In the genomic region with DNA sequence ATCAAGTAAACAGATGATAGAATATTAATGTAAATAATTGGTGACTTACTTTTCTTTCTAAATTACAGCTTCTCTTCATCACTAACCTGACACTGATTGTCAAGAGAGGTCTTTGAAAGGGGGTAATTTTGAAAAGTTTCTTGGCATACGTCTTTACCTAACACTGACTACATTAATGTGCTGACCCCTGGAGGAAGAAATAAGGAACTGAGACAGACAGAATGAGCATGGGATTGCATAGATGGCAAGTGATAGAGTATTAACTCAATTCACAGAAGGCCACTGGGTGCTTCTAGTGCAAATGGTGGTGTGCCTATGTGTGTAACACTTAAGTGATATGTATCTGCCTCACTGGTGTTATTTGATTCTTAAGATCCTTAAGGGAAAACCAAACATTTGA, we compare ENCODE assay signal across 14 mouse cellular contexts.
A peak's percentile ranks its signal among the peaks of the same experiment; 100 is the strongest.
DNase-seq lines count a peak whose midpoint lies in the region; ATAC-seq and TF ChIP-seq lines count a peak whose summit lies in the region.
"Had no signal": no experiment of that assay in that cellular context is flagged by ENCODE, and none has a peak within 500 bp of the region (broad histone marks: within the 10 kb centered on the region; RNA-seq: fewer than 3 reads in every experiment).

No protein-coding gene starts in this region.

- CTCF ChIA-PET in Patski (lab: Charles Lee): no interaction called here

- H3K4me1 ChIP-seq in lung, adult 2 months (ENCODE audit: control insufficient read depth, insufficient read depth, low read length): peaks cover 3% of the 10 kb centered on the region; the same call in 1 of the 2 replicates

- no peak overlapping the region for H3K4me3 ChIP-seq in gastrocnemius, adult 2 months
- no peak overlapping the region for H3K4me3 ChIP-seq in lung, adult 2 months (replicated peaks; ENCODE audit: extremely low read depth, low read depth, low read length)
- H3K4me3 ChIP-seq: heart, embryonic 15.5 days; hindbrain, embryonic 15.5 days had no signal

- POLR2A ChIA-PET in Patski (lab: Charles Lee): no interaction called here

- H3K27ac ChIP-seq in gastrocnemius, adult 2 months: no peak overlapping the region
- H3K27ac ChIP-seq: heart, embryonic 15.5 days; hindbrain, embryonic 15.5 days had no signal

- intact Hi-C loops in gastrocnemius, adult 2 months (cut with DNase I): no loop called here
- intact Hi-C loops in gastrocnemius, postnatal 14 days (cut with DNase I; ENCODE audit: low total_unique reads): no loop called here

- 26% methylated on average over 1 of the region's 1 CpGs for WGBS in lung, adult 2 months

- TF ChIP-seq POLR2A in lung, adult 2 months (IDR thresholded peaks at IDR 0.05; ENCODE audit: borderline replicate concordance, extremely low read depth, low read depth, low read length): no peak

- no peak for DNase-seq in gastrocnemius, adult 2 months
- DNase-seq in gastrocnemius, postnatal 14 days: no peak
- DNase-seq in lung, adult 2 months: no peak
- DNase-seq in lung, postnatal 4 days: no peak
- no peak for DNase-seq in Patski (ENCODE audit: low read depth, low spot score)
- DNase-seq in urinary bladder, postnatal 10 days (ENCODE audit: low spot score): no peak
- DNase-seq in T-cell, adult 2 months (ENCODE audit: low spot score): no peak
- DNase-seq: cerebellum, adult 9-10 months; kidney, postnatal 36 days; right cerebral cortex, postnatal 4 days; thymus, postnatal 4 days had no signal

- in situ Hi-C loops in Patski (cut with MboI; ENCODE audit: low pct_unique_long_range_greater_than_20kb): no loop called here

- TF ChIP-seq CTCF in gastrocnemius, adult 2 months (IDR thresholded peaks at IDR 0.05): peak; percentile 27; the same call in 1 of the 2 replicates
- TF ChIP-seq CTCF in lung, adult 2 months (IDR thresholded peaks at IDR 0.05; ENCODE audit: insufficient read depth, low read length): 0 out of 2 replicates have a peak, but pooled peaks have one; percentile 8
- TF ChIP-seq CTCF in Patski (IDR thresholded peaks at IDR 0.05): peak; percentile 30

- H3K27me3 ChIP-seq in Patski: peaks cover 28% of the 10 kb centered on the region
- H3K27me3 ChIP-seq: heart, embryonic 15.5 days; hindbrain, embryonic 15.5 days had no signal

- no peak for ATAC-seq in Patski
- ATAC-seq in megakaryocyte progenitor cell, adult 5-6 weeks (replicated peaks; ENCODE audit: poor library complexity): peak; percentile 48; the same call in 1 of the 2 replicates
